Mouse (Mus musculus) duodenum, adult 2 months (tissue): ENCODE data around the gene Hcn3. TPM values are rescaled to one million over a fixed set of nuclear protein-coding genes. Genes with fewer than 3 reads are reported as not detected.

Source experiments
- polyA plus RNA-seq: library from polyadenylated mRNA; depleted of rRNA; stranded (reverse); fragments of >200 nt; gene quantifications from 2 replicates; pipeline ENCODE4 v1.2.3, GENCODE M21; 2012; ENCODE audit warnings: low replicate concordance; rRNA removed

Gene Hcn3
- 0.38 and 1.6 TPM in 2 replicates for polyA plus RNA-seq

GRCm38 (mm10) chr3:89159616-89160344 lies at the start of gene Hcn3:
Gene Hcn3 (minus strand): TSS chr3:89160196.

GRCm38 (mm10) chr3:89202253-89203141 lies 42.5 kb upstream of the Hcn3 start, which contains the start of gene Gba:
Gene Gba (plus strand): TSS chr3:89202928.

GRCm38 (mm10) chr3:89183058-89183958 lies 23.3 kb upstream of the Hcn3 start, which contains the start of gene Fam189b:
Gene Fam189b (plus strand): TSS chr3:89183143.

DNA sequence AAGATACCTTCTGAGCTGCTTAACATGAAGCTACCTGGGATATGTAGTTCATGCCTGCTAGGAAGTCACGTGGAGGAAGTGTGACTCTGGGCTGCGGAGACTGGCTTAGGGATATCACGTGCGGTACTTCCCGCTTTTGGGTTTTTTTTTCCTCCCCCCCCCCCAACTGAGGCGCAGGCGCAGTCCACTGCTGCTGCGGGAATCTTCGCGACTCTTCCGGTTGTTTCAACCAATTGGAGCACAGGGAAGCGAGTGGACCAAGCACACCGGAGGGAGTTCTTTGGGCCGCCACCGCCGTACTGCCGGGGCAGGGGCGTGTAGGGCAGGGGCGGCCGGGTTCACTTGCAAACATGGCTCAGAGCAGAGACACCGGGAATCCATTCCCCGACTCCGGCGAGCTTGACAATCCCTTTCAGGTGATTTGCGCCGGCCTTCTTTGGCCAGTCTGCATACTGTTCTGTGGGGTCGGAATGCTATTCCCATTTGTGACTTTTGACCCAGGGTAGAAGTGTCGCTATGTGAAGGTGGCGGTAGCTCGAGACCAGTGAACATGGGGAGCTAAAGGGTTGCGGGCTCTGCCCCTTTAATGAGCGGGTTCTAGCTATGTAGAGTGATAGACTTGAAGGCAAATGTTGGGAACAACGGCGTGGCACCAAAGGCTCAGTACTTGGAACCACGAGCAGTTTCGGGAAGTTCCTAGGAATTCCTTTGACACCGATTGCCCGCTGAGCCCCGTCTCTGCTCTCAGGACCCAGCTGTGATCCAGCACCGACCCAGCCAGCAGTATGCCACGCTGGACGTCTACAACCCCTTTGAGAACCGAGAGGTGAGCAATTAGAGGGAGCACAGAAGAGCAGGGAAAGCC lies 17.5 kb upstream of the Hcn3 start, which contains the start of gene Scamp3:
Gene Scamp3 (plus strand): TSS at position 232 of the 865 bp plus-strand sequence.

DNA sequence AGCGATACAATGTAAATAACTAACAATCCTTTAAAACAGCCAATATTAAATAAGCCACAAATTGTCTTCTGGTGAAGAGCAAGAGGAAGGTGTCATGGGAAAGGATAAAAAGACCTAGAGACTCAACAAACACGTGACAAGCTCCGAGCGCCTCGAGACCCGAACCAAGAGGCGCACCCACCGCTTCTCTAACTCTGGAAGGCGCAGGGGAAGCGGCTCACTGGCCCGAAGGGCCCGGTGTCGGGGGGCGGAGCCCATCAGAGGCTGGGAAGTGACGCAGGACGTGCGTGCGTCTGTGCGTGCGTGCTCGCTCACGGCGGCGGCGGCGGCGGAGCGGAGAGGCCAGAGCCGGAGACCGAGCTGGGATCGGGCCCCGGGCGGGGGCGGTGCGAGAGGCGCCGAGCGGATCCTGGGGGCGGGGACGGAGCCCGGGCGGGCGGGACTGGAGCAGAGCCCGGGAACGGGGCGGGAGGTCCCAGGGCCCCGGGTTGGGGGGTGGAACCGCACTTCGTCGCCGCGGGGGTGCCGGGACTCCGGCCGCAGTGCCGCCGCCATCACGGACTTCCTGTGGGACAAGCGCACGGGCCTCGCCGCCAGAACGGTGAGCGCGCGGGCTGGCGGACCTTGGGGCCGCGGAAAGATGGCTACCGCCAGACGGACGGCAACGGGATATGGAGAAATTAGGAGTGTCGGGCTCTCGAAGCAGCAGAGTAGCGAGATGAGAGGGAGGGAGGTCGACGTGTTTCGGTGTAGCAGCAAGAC lies 4.7 kb upstream of the Hcn3 start, which contains the start of gene Clk2:
Gene Clk2 (plus strand): TSS at position 290 of the 762 bp plus-strand sequence.

GRCm38 (mm10) chr3:89135958-89136357 lies 24.0 kb downstream of the Hcn3 start, which contains the start of gene Pklr:
Gene Pklr (plus strand): TSS chr3:89136142.

GRCm38 (mm10) chr3:89101812-89102494 lies 58.0 kb downstream of the Hcn3 start, which contains the start of gene Fdps:
Gene Fdps (minus strand): TSS chr3:89101959.

DNA sequence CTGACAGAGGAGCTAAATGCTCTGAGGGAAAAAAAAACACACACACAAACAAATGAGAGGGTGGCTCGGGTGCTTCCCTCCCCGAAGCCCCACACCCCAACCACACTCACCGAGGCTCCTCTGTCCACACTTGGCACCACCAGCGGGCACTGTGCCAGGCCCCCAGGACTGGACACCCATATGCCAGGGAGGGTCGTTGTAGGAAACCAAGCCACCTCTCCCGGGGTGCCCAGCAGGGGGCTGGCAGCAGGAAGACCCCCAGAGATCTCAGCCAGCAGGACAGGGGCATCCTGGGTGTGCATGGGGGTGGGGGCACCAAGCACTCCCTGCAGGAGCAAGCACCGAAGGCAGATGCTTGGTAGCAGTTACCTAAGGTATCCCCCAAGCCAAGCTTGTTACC lies 59.2 kb downstream of the Hcn3 start, which contains the start of gene Gm43738:
Gene Gm43738 (minus strand): TSS at position 289 of the 400 bp plus-strand sequence.

Other genes with a start within 250 kb of the Hcn3 start
- 12.9 and 14.1 TPM in 2 replicates for gene Msto1, start 246.2 kb downstream of the Hcn3 start, polyA plus RNA-seq
- gene Ash1l, start 209.6 kb downstream of the Hcn3 start, polyA plus RNA-seq = 1.1 and 1.9 TPM in 2 replicates
- gene Dap3, start 209.0 kb downstream of the Hcn3 start, polyA plus RNA-seq = 15.1 and 19.1 TPM in 2 replicates
- 51.4 and 58.5 TPM in 2 replicates for gene Rusc1, start 66.9 kb downstream of the Hcn3 start, polyA plus RNA-seq
- not detected in 2 replicates for gene Gm43738, start 59.1 kb downstream of the Hcn3 start, polyA plus RNA-seq
- 58.7 and 73.8 TPM in 2 replicates for gene Fdps, start 58.2 kb downstream of the Hcn3 start, polyA plus RNA-seq
- 528 and 535 TPM in 2 replicates for gene Pklr, start 24.1 kb downstream of the Hcn3 start, polyA plus RNA-seq
- gene Clk2, start 4.6 kb upstream of the Hcn3 start, polyA plus RNA-seq = 19.8 and 20.8 TPM in 2 replicates
- gene Scamp3, start 17.3 kb upstream of the Hcn3 start, polyA plus RNA-seq = 128 and 132 TPM in 2 replicates
- gene Fam189b, start 22.9 kb upstream of the Hcn3 start, polyA plus RNA-seq = 26.9 and 30.9 TPM in 2 replicates
- 27.8 and 49.9 TPM in 2 replicates for gene Gba, start 42.7 kb upstream of the Hcn3 start, polyA plus RNA-seq
- 8.4 and 15.4 TPM in 2 replicates for gene Thbs3, start 55.0 kb upstream of the Hcn3 start, polyA plus RNA-seq
- gene Mtx1, start 66.9 kb upstream of the Hcn3 start, polyA plus RNA-seq = 192 and 239 TPM in 2 replicates
- gene Muc1, start 68.9 kb upstream of the Hcn3 start, polyA plus RNA-seq = 1.1 and 80.2 TPM in 2 replicates
- gene Krtcap2, start 85.8 kb upstream of the Hcn3 start, polyA plus RNA-seq = 340 and 345 TPM in 2 replicates
- 2.8 and 16.7 TPM in 2 replicates for gene Trim46, start 86.1 kb upstream of the Hcn3 start, polyA plus RNA-seq
- 370 and 590 TPM in 2 replicates for gene Dpm3, start 99.2 kb upstream of the Hcn3 start, polyA plus RNA-seq
- 90.2 and 159 TPM in 2 replicates for gene Slc50a1, start 110.4 kb upstream of the Hcn3 start, polyA plus RNA-seq
- 59.5 and 87.8 TPM in 2 replicates for gene Efna1, start 120.9 kb upstream of the Hcn3 start, polyA plus RNA-seq
- gene Efna3, start 162.8 kb upstream of the Hcn3 start, polyA plus RNA-seq = 8.2 and 18.7 TPM in 2 replicates
- gene Efna4, start 177.8 kb upstream of the Hcn3 start, polyA plus RNA-seq = 14.7 and 32.5 TPM in 2 replicates
- 77.9 and 91.6 TPM in 2 replicates for gene Adam15, start 189.8 kb upstream of the Hcn3 start, polyA plus RNA-seq
- 2.5 TPM in 2 replicates for gene Dcst2, start 201.8 kb upstream of the Hcn3 start, polyA plus RNA-seq
- 5.1 and 8.6 TPM in 2 replicates for gene Dcst1, start 205.1 kb upstream of the Hcn3 start, polyA plus RNA-seq
- 153 and 200 TPM in 2 replicates for gene Zbtb7b, start 234.6 kb upstream of the Hcn3 start, polyA plus RNA-seq
- gene Lenep, start 242.6 kb upstream of the Hcn3 start, polyA plus RNA-seq = not detected in 2 replicates